Mouse (Mus musculus): ENCODE results near the gene Ppfia4.

DNA sequence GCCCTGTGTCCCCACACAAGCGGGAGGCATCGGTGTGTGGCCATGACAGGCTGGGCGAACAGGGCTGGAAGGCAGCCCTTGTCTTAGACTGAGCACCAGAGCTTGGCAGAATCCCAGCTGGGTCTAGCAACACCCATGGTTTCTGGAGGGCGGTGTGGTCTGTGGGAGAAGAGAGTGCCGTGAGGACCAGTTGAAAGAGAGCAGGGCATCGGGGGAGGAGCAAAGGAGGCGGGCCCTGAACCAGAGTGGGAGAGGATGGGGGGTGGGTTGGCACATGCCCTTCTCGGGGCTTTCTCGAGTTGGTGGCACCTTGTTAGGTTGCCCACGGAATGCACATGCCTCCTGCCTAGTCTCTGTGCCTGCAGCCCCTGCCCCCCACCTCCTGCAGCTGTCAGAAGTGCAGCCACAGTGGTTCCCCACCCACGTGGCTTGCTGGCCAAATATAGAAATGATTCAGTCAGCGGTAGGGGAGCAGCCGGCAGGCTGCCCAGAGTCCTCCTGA lies at the start of gene Ppfia4:
- TF ChIP-seq POLR2A (IDR thresholded peaks at IDR 0.05; ENCODE audit: low read depth, low read length) (no peak), CTCF (IDR thresholded peaks at IDR 0.05; ENCODE audit: extremely low read depth, insufficient read length, insufficient replicate concordance, low read depth, low read length) (no peak)

Measured in small intestine, adult 2 months (tissue).